Mouse (Mus musculus) cerebellum, adult 2 months (tissue): Measurements from ENCODE around the gene Alyref.

Source experiments
- CTCF ChIP-seq: fragments of 200-500 bp; IDR thresholded peaks from 2 replicates; pipeline ENCODE4 v1.5.1; 2011; ENCODE audit warnings: low read depth, mild to moderate bottlenecking, control low read depth, low read length, moderate library complexity, borderline replicate concordance; ENCODE audit not compliant: insufficient read depth
- POLR2A ChIP-seq: fragments of 200-500 bp; IDR thresholded peaks from 2 replicates; pipeline ENCODE4 v1.6.1; 2011; ENCODE audit warnings: low read length, control low read depth, borderline replicate concordance; ENCODE audit not compliant: insufficient read depth

DNA sequence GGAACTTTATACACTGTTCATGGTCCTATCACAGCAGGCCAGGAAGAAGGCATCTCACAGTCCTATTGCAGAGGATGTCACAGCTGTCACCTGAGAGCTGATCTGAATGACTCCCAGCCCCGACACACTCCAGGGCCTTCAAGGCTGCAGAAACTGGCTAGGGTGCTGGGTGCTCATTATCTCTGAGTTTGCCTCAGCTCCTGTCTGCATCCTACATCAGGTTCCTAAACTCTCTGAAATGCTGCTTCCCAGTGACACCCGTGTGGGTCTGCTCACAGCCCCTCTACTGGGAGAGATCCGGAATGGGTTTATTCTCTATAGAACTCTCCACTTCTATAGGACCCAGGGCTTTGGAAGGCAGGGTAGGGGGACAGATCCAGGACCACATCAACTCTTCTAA is 50.0 kb downstream of the Alyref start:
- TF ChIP-seq POLR2A (no peak), CTCF (no peak)
